Mouse (Mus musculus) hindbrain, postnatal 0 days (tissue): ENCODE results near the gene Grid2ip. TPM values are rescaled to one million over a fixed set of nuclear protein-coding genes. Genes with fewer than 3 reads are reported as not detected.

Experiments
- ATAC-seq: fragments of 200-750 bp; cut with Nextera tagmentation; 2 replicates; pipeline ENCODE4 v1.8.0; 2017; ENCODE audit warnings: mild to moderate bottlenecking, moderate TSS enrichment, moderate library complexity
- DNase-seq: peaks from one replicate; pipeline ENCODE4 v3.0.0-alpha.2; 2015; ENCODE audit warnings: low spot score
- H3K27ac ChIP-seq: fragments of 300-500 bp; sonication (generic); 2 replicates; pipeline ENCODE4 v1.5.1; 2014; ENCODE audit warnings: mild to moderate bottlenecking
- H3K27me3 ChIP-seq: fragments of 300-500 bp; sonication (generic); 2 replicates; pipeline ENCODE4 v1.6.1; 2014; ENCODE audit warnings: low read length, mixed read lengths; ENCODE audit not compliant: insufficient read depth
- H3K36me3 ChIP-seq: fragments of 300-500 bp; sonication (generic); 2 replicates; pipeline ENCODE4 v1.6.1; 2014; ENCODE audit warnings: low read length, mixed read lengths; ENCODE audit not compliant: insufficient read depth
- H3K4me1 ChIP-seq: fragments of 300-500 bp; sonication (generic); 2 replicates; pipeline ENCODE4 v1.6.1; 2014; ENCODE audit warnings: antibody characterized with exemption, low read length, mixed read lengths; ENCODE audit not compliant: insufficient read depth
- H3K4me2 ChIP-seq: fragments of 300-500 bp; sonication (generic); 2 replicates; pipeline ENCODE4 v1.6.1; 2014; ENCODE audit warnings: low read depth, mild to moderate bottlenecking, low read length, moderate library complexity, mixed read lengths
- H3K4me3 ChIP-seq: fragments of 300-500 bp; sonication (generic); 2 replicates; pipeline ENCODE4 v1.5.1; 2014; ENCODE audit warnings: low read length
- H3K9ac ChIP-seq: fragments of 300-500 bp; sonication (generic); replicated peaks from 2 replicates; pipeline ENCODE4 v1.6.1; 2014; ENCODE audit warnings: mild to moderate bottlenecking, low read length, moderate library complexity, mixed read lengths
- H3K9me3 ChIP-seq: fragments of 300-500 bp; sonication (generic); 2 replicates; pipeline ENCODE4 v1.6.1; 2016; ENCODE audit warnings: low read length, mixed read lengths
- CTCF ChIP-seq: IDR thresholded peaks from 2 replicates; pipeline ENCODE4 v1.5.1; 2016; ENCODE audit warnings: antibody characterized with exemption, control low read depth, low read depth
- WGBS: fragments of 180-500 bp; shearing (Covaris S2); extraction: QIAGEN DNeasy Blood & Tissue Kit; methylation state at CpG from one replicate; pipeline ENCODE4 v1.1.7; 2014; 5-methylcytosine and 5-hydroxymethylcytosine counted together
- polyA plus RNA-seq: library from polyadenylated mRNA; unstranded; fragments of >200 nt; fragmentation: Nextera tagmentation; extraction: Ambion mirVana; gene quantifications from 2 replicates; pipeline ENCODE4 v1.2.1, GENCODE M21; 2015
- total RNA-seq: library from RNA; depleted of rRNA; stranded (reverse); fragments of >200 nt; gene quantifications from 2 replicates; pipeline ENCODE4 v1.2.3, GENCODE M21; 2014

Gene Grid2ip
- total and polyA plus RNA-seq, 2 experiments from 2014 or later = 1.2 to 5.1 TPM

DNA sequence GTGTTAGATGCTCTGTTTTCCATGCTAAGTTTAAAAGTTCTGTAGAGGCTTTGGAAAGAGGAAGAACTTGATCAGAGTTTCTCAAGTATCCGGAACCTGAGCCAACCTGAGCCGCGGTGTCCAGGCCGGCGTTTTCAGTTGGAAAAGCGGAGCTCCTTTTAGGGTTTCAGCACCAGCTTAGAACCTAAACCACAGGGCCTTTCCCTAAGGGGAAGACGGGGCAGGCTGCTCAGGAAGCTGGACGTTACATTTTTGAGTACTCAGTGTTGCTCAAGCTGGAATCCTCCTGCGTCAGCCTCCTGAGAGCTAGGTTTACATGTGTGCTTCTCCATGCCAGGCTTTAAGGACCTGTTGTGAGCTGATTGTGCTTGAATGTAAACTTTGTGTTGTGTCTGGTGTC lies 49.4 kb downstream of the Grid2ip start:
- no peak for TF ChIP-seq CTCF
- Histone ChIP-seq H3K4me3 (no peak overlapping the region), H3K36me3 (peaks cover 12% of the 10 kb centered on the region; the same call in 1 of the 2 replicates), H3K27me3 (no peaks in the 10 kb centered on the region), H3K4me2 (no peak overlapping the region), H3K27ac (no peak overlapping the region), H3K4me1 (peaks cover 10% of the 10 kb centered on the region; the same call in 1 of the 2 replicates), H3K9ac (no peak overlapping the region), H3K9me3 (no peaks in the 10 kb centered on the region)
- DNase-seq (no peak), ATAC-seq (no peak)
- 93% methylated on average over 9 of the region's 9 CpGs for WGBS

- no peak overlapping the region for H3K4me2 ChIP-seq
- H3K9me3 ChIP-seq = no peaks in the 10 kb centered on the region
- TF ChIP-seq CTCF = no peak
- H3K9ac ChIP-seq = no peak overlapping the region
- no peaks in the 10 kb centered on the region for H3K27me3 ChIP-seq
- DNase-seq = no peak
- no peak overlapping the region for H3K4me3 ChIP-seq
- WGBS = 72% methylated on average over 3 of the region's 3 CpGs
- no peak for ATAC-seq
- H3K4me1 ChIP-seq = peaks cover 4% of the 10 kb centered on the region; the same call in 1 of the 2 replicates
- peaks cover 12% of the 10 kb centered on the region; the same call in 1 of the 2 replicates for H3K36me3 ChIP-seq
- no peak overlapping the region for H3K27ac ChIP-seq
Observed at GRCm38 (mm10) chr5:143409239-143409638, 52.1 kb downstream of the Grid2ip start.

DNA sequence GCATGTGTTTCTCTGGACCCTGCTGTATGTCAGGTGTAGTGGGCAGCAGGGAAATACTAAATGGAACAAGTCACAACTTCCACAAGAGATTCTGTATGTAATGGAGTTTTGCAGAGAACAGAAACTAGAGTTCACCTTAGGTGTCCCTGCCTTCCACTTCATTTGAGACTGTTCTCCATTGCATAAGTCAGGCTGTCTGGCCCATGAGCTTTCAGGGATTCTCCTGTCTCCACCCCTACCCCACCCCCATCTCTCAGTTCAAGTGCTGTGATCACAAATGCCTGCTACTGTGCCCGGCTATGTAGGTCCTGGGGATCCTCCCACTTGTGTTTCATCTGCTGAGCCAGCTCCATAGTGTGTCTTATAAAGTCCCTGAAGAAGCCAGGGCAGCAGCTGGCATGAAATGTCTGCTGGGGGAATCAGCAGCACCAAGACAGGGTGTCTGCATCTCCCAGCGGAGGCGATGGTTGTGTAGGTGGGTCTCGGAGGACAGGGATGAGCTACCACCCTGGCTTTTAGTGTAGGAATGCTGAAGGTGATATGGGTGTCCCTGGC lies 53.8 kb downstream of the Grid2ip start:
- DNase-seq (no peak), ATAC-seq (no peak)
- no peak overlapping the region for H3K4me3 ChIP-seq
- peaks cover 17% of the 10 kb centered on the region; the same call in 1 of the 2 replicates for H3K36me3 ChIP-seq
- H3K9me3 ChIP-seq = no peaks in the 10 kb centered on the region
- no peak for TF ChIP-seq CTCF
- H3K27me3 ChIP-seq = no peaks in the 10 kb centered on the region
- H3K4me1 ChIP-seq = no peaks in the 10 kb centered on the region
- no peak overlapping the region for H3K9ac ChIP-seq
- 82% methylated on average over 4 of the region's 4 CpGs for WGBS
- H3K4me2 ChIP-seq = no peak overlapping the region
- no peak overlapping the region for H3K27ac ChIP-seq

DNA sequence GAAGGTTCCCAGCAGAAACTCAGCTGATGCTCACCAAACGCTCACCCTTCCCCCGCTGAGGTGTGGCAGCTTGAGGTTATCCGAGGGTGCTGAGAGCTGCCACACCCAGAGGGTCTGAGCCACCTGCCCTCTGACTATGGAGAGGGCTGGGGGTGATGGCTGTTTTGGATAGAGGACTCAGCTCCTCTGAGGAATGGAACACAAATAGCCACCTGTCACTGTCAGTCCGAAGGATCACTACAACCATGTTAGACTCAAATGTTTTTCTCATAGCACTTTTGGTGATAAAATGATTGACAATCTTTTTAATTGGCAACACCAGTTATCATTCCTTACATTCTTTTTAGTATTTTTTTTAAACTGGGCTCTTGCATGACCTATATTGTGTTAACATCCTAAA lies 64.3 kb downstream of the Grid2ip start:
- WGBS = 84% methylated on average over 4 of the region's 4 CpGs

GRCm38 (mm10) chr5:143422990-143423389 lies 65.9 kb downstream of the Grid2ip start:
- no peak for ATAC-seq
- H3K4me2 ChIP-seq = no peak overlapping the region
- no peak overlapping the region for H3K27ac ChIP-seq
- peaks cover 33% of the 10 kb centered on the region for H3K36me3 ChIP-seq
- 86% methylated on average over 4 of the region's 4 CpGs for WGBS
- no peak for DNase-seq
- no peaks in the 10 kb centered on the region for H3K4me1 ChIP-seq
- TF ChIP-seq CTCF = peak; percentile 29
- no peak overlapping the region for H3K4me3 ChIP-seq
- H3K9ac ChIP-seq = no peak overlapping the region
- no peaks in the 10 kb centered on the region for H3K27me3 ChIP-seq
- no peaks in the 10 kb centered on the region for H3K9me3 ChIP-seq

More for the DNA sequence above, 64.3 kb downstream of the Grid2ip start:
- DNase-seq (no peak), ATAC-seq (no peak)
- no peak for TF ChIP-seq CTCF
- Histone ChIP-seq H3K4me2 (no peak overlapping the region), H3K9ac (no peak overlapping the region), H3K9me3 (no peaks in the 10 kb centered on the region), H3K4me3 (no peak overlapping the region), H3K4me1 (no peaks in the 10 kb centered on the region), H3K27ac (no peak overlapping the region), H3K27me3 (no peaks in the 10 kb centered on the region), H3K36me3 (peaks cover 42% of the 10 kb centered on the region)

- DNase-seq (peak; percentile 57), ATAC-seq (no peak)
- Histone ChIP-seq H3K27ac (no peak overlapping the region), H3K27me3 (no peaks in the 10 kb centered on the region), H3K36me3 (peaks cover 23% of the 10 kb centered on the region), H3K9ac (no peak overlapping the region), H3K4me1 (no peaks in the 10 kb centered on the region), H3K9me3 (no peaks in the 10 kb centered on the region), H3K4me3 (no peak overlapping the region), H3K4me2 (no peak overlapping the region)
- peak; percentile 83 for TF ChIP-seq CTCF
- WGBS = 26% methylated on average over 6 of the region's 6 CpGs
Observed at GRCm38 (mm10) chr5:143423899-143424519, 66.9 kb downstream of the Grid2ip start.

DNA sequence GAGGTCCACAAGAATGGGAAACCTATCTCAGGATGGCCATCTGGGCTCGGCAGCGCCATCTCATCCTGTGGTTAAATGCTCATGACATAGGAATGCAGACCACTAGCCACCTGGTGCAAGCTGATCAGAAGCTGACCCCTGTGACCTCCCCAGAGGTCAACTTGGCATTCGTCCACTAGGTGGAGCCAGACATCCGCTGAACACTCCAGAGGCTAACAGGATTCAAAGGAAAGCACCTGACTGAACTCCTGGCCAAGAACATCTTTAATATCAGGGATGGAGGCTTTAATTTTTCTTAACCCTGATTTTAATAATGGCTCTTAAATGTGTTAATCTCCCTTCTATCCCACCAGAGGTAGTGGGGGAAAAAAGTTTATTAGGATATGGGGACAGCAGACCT lies 77.3 kb downstream of the Grid2ip start:
- WGBS = 7% methylated on average over 4 of the region's 4 CpGs
- no peak for ATAC-seq
- H3K4me2 ChIP-seq = no peak overlapping the region
- H3K27ac ChIP-seq = no peak overlapping the region
- peak; percentile 83 for TF ChIP-seq CTCF
- H3K9ac ChIP-seq = no peak overlapping the region
- no peaks in the 10 kb centered on the region for H3K36me3 ChIP-seq
- H3K4me1 ChIP-seq = no peaks in the 10 kb centered on the region
- H3K27me3 ChIP-seq = no peaks in the 10 kb centered on the region
- H3K9me3 ChIP-seq = no peaks in the 10 kb centered on the region
- H3K4me3 ChIP-seq = no peak overlapping the region
- DNase-seq = peak; percentile 78
